Mouse (Mus musculus) retina, adult 2 months (tissue): ENCODE measurements around the gene Slfn4.
"Not testable (repeated sequence)": the region's sequence is repeated elsewhere in the genome, so short reads cannot be mapped to it uniquely, and the experiment has no call there.

Experiments
- DNase-seq: peaks from one replicate; pipeline ENCODE4 v3.0.0-alpha.2; 2012; ENCODE audit warnings: low read depth, low spot score

Slfn4 gene

GRCm38 (mm10) chr11:83174948-83175539 is at the start of gene Slfn4:
Gene Slfn4 (plus strand): TSS chr11:83175186.
- DNase-seq: no peak

GRCm38 (mm10) chr11:83125633-83126032 is 49.4 kb upstream of the Slfn4 start:
- DNase-seq: not testable (repeated sequence)

GRCm38 (mm10) chr11:83137253-83137652 is 37.7 kb upstream of the Slfn4 start:
- DNase-seq: not testable (repeated sequence)

- not testable (repeated sequence) for DNase-seq
Observed at GRCm38 (mm10) chr11:83148939-83149338, 26.0 kb upstream of the Slfn4 start.

GRCm38 (mm10) chr11:83191134-83191893 is 16.3 kb downstream of the Slfn4 start, which contains the start of gene Slfn3:
Gene Slfn3 (plus strand): TSS chr11:83191330.
- no peak for DNase-seq

- DNase-seq: no peak
Observed at GRCm38 (mm10) chr11:83192001-83192400, 17.0 kb downstream of the Slfn4 start.

- no peak for DNase-seq
Observed at GRCm38 (mm10) chr11:83205002-83205401, 30.0 kb downstream of the Slfn4 start.

- no peak for DNase-seq
Observed at GRCm38 (mm10) chr11:83216119-83216518, 41.1 kb downstream of the Slfn4 start.

GRCm38 (mm10) chr11:83221328-83221877 is 46.4 kb downstream of the Slfn4 start:
- DNase-seq: no peak

- no peak for DNase-seq
Observed at GRCm38 (mm10) chr11:83223367-83223766, 48.4 kb downstream of the Slfn4 start.

GRCm38 (mm10) chr11:83223793-83224192 is 48.8 kb downstream of the Slfn4 start:
- not testable (repeated sequence) for DNase-seq

GRCm38 (mm10) chr11:83224217-83224616 is 49.2 kb downstream of the Slfn4 start:
- DNase-seq: no peak

GRCm38 (mm10) chr11:83224750-83225149 is 49.8 kb downstream of the Slfn4 start:
- DNase-seq: no peak

- no peak for DNase-seq
Observed at GRCm38 (mm10) chr11:83225371-83225960, 50.5 kb downstream of the Slfn4 start.

- DNase-seq: no peak
Observed at GRCm38 (mm10) chr11:83227926-83228723, 53.1 kb downstream of the Slfn4 start.

- no peak for DNase-seq
Observed at GRCm38 (mm10) chr11:83230966-83231365, 56.0 kb downstream of the Slfn4 start.

- DNase-seq: not testable (repeated sequence)
Observed at GRCm38 (mm10) chr11:83233621-83234020, 58.6 kb downstream of the Slfn4 start.

- not testable (repeated sequence) for DNase-seq
Observed at GRCm38 (mm10) chr11:83237390-83237789, 62.4 kb downstream of the Slfn4 start.

GRCm38 (mm10) chr11:83238389-83238788 is 63.4 kb downstream of the Slfn4 start:
- DNase-seq: no peak

GRCm38 (mm10) chr11:83239811-83240210 is 64.8 kb downstream of the Slfn4 start:
- DNase-seq: no peak
